ENCODE assay signal across 10 mouse cellular contexts in the genomic region with DNA sequence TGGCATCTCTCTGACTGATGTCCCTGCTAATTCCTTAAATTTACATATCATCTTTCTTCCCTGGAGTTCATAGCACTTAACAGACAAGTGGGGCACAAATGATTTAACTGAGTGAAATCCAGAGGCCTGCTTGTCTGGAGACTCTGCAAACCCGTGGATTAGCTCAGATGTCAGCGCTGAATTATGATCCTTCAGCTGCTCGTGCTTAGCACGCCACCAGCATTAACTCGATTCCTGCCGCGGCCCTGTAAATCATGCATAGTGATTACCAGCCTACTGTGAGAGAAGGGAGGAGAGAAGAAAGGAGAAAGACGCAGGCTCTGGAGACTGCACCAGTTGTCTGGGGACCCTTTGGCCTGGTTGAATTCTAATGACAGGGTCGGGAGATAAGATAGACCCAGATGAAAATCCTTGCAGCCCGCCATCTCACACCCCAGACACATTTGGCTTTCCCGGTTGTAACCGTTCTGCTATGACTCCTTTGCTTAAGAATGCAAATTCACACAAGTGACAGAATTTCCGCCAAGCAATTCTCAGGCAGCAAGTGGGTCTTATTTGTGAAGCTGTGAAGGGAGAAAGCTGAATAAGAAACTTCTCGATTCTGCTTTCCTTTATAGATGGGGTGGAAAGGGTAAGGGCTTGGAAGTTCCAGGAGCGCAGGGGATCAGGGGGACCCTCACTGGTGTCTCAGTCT.
DNase-seq lines count a peak whose midpoint lies in the region; ATAC-seq and TF ChIP-seq lines count a peak whose summit lies in the region.
"Had no signal": no experiment of that assay in that cellular context is flagged by ENCODE, and none has a peak within 500 bp of the region (broad histone marks: within the 10 kb centered on the region; RNA-seq: fewer than 3 reads in every experiment).

No protein-coding gene starts in this region.

- no peaks in the 10 kb centered on the region for H3K36me3 ChIP-seq in heart, embryonic 12.5 days
- H3K36me3 ChIP-seq in myocyte (ENCODE audit: control insufficient read depth, insufficient read depth) = peaks cover 13% of the 10 kb centered on the region

- TF ChIP-seq CTCF in brain, embryonic 14.5 days (IDR thresholded peaks at IDR 0.05; ENCODE audit: borderline replicate concordance, extremely low read depth, insufficient read depth, insufficient read length) = no peak
- TF ChIP-seq CTCF in cerebellum, adult 2 months (IDR thresholded peaks at IDR 0.05; ENCODE audit: borderline replicate concordance, insufficient read depth, low read depth, low read length) = no peak

- TF ChIP-seq POLR2A in brain, embryonic 14.5 days (IDR thresholded peaks at IDR 0.05; ENCODE audit: borderline replicate concordance, extremely low read depth, insufficient read depth, insufficient read length, poor library complexity, severe bottlenecking) = no peak
- TF ChIP-seq POLR2A in myocyte (IDR thresholded peaks at IDR 0.05; ENCODE audit: insufficient read length, low read depth) = no peak
- TF ChIP-seq POLR2A in cerebellum, adult 2 months (IDR thresholded peaks at IDR 0.05; ENCODE audit: borderline replicate concordance, insufficient read depth, low read length) = no peak

- 0 out of 2 replicates have a peak overlapping the region, but pooled peaks have one; percentile 14 for H3K4me2 ChIP-seq in heart, embryonic 12.5 days
- H3K4me2 ChIP-seq in myocyte (ENCODE audit: low read depth) = peak overlapping the region; percentile 39
- H3K4me2 ChIP-seq: lung, embryonic 14.5 days had no signal

- no peak for DNase-seq in heart, adult 18-20 months
- peak; percentile 82 for DNase-seq in brain, embryonic 14.5 days (ENCODE audit: low read depth)
- DNase-seq in heart, postnatal 4 days = peak; percentile 17
- DNase-seq in spleen, adult 18-20 months = no peak
- DNase-seq in B cell, adult 2 months = no peak
- DNase-seq in cerebellum, adult 2 months = no peak
- DNase-seq: cerebellum, postnatal 25 days; lung, embryonic 14.5 days had no signal

- no peak for ATAC-seq in heart, embryonic 12.5 days (ENCODE audit: insufficient number of reproducible peaks, low FRiP score)

- no peaks in the 10 kb centered on the region for H3K27me3 ChIP-seq in heart, embryonic 12.5 days (replicated peaks)
- H3K27me3 ChIP-seq in myocyte (ENCODE audit: control insufficient read depth, insufficient read depth, insufficient read length) = no peaks in the 10 kb centered on the region
- no peaks in the 10 kb centered on the region for H3K27me3 ChIP-seq in cerebellum, adult 2 months (ENCODE audit: control insufficient read depth, insufficient read depth, low read length)

- no peaks in the 10 kb centered on the region for H3K79me2 ChIP-seq in myocyte (ENCODE audit: control insufficient read depth, insufficient read depth)

- WGBS in heart, embryonic 12.5 days = 24% methylated on average over 15 of the region's 15 CpGs
- WGBS in cerebellum, adult 2 months = 89% methylated on average over 15 of the region's 15 CpGs

- no peak overlapping the region for H3K9ac ChIP-seq in heart, embryonic 12.5 days
- H3K9ac ChIP-seq: lung, embryonic 14.5 days had no signal

- H3K27ac ChIP-seq in heart, embryonic 12.5 days (ENCODE audit: poor library complexity, severe bottlenecking) = peak overlapping the region; percentile 30
- no peak overlapping the region for H3K27ac ChIP-seq in cerebellum, adult 2 months (ENCODE audit: insufficient read depth, low read length)

- peaks cover 61% of the 10 kb centered on the region for H3K4me1 ChIP-seq in heart, embryonic 12.5 days (replicated peaks)
- peaks cover 43% of the 10 kb centered on the region for H3K4me1 ChIP-seq in cerebellum, adult 2 months (ENCODE audit: control insufficient read depth, insufficient read depth, low read length)

- H3K4me3 ChIP-seq in heart, embryonic 12.5 days = no peak overlapping the region
- H3K4me3 ChIP-seq in myocyte = no peak overlapping the region
- H3K4me3 ChIP-seq in cerebellum, adult 2 months (replicated peaks; ENCODE audit: insufficient read depth, low read depth, low read length) = no peak overlapping the region

- no peaks in the 10 kb centered on the region for H3K9me3 ChIP-seq in heart, embryonic 12.5 days (replicated peaks)

- H3ac ChIP-seq in myocyte (ENCODE audit: control insufficient read depth, insufficient read length) = no peak overlapping the region

TF ChIP-seq in myocyte, 11 proteins besides CTCF, POLR2A, EP300 and RAD21:
- TF ChIP-seq TCF12 (IDR thresholded peaks at IDR 0.05; ENCODE audit: insufficient read depth, poor library complexity, severe bottlenecking) (peak; percentile 44), TCF3 (IDR thresholded peaks at IDR 0.05; ENCODE audit: insufficient read length, low read depth) (no peak), CEBPB (IDR thresholded peaks at IDR 0.05; ENCODE audit: insufficient read depth, poor library complexity, severe bottlenecking) (peak; percentile 71; the same call in 1 of the 2 replicates), MYOD1 (IDR thresholded peaks at IDR 0.05; ENCODE audit: control insufficient read depth in 1 of 3, insufficient read length in 2 of 3, low read depth in 2 of 3) (peak; percentile 45 to 89 (median 84)), MYOG (IDR thresholded peaks at IDR 0.05; ENCODE audit: control insufficient read depth in 1 of 3, insufficient read depth in 1 of 3, insufficient read length in 2 of 3, low read depth in 2 of 3) (peak in 2 of 3 experiments; percentile 35 to 58)
TF ChIP-seq in myocyte: peak in this region for 4.

Comparison
In these comparisons a context has a peak if more than half of its experiments do, and no peak if none do; other contexts are left out.
1. DNase-seq: peak in brain, embryonic 14.5 days (single experiment) and heart, postnatal 4 days (single experiment); none in heart, adult 18-20 months (0 of 2), spleen, adult 18-20 months (0 of 2), B cell, adult 2 months (0 of 2) and cerebellum, adult 2 months (0 of 2).